Mouse (Mus musculus) limb, embryonic 10.5 days (tissue): Measurements from ENCODE around the gene Spata3. TPM values are rescaled to one million over a fixed set of nuclear protein-coding genes. Genes with fewer than 3 reads are reported as not detected.

Experiments
- DNase-seq: peaks from one replicate; pipeline ENCODE4 v3.0.0-alpha.2; 2017; ENCODE audit warnings: low spot score
- H3K27ac ChIP-seq: fragments of 300-500 bp; sonication (generic); 2 replicates; pipeline ENCODE4 v1.5.1; 2016; ENCODE audit warnings: mild to moderate bottlenecking
- H3K27me3 ChIP-seq: fragments of 300-500 bp; sonication (generic); 2 replicates; pipeline ENCODE4 v1.6.1; 2016; ENCODE audit warnings: low read depth, mild to moderate bottlenecking; ENCODE audit not compliant: poor library complexity, severe bottlenecking
- H3K36me3 ChIP-seq: fragments of 300-500 bp; sonication (generic); 2 replicates; pipeline ENCODE4 v1.6.1; 2016; ENCODE audit warnings: mild to moderate bottlenecking, moderate library complexity
- H3K4me1 ChIP-seq: fragments of 300-500 bp; sonication (generic); 2 replicates; pipeline ENCODE4 v1.6.1; 2016
- H3K4me3 ChIP-seq: fragments of 300-500 bp; sonication (generic); 2 replicates; pipeline ENCODE4 v1.5.1; 2016; ENCODE audit warnings: mild to moderate bottlenecking, moderate library complexity
- H3K9me3 ChIP-seq: fragments of 300-500 bp; sonication (generic); replicated peaks from 2 replicates; pipeline ENCODE4 v1.6.1; 2016; ENCODE audit warnings: mild to moderate bottlenecking
- WGBS: fragments of 180-500 bp; shearing (Covaris S2); methylation state at CpG from one replicate; pipeline ENCODE4 v1.1.7; 2016; 5-methylcytosine and 5-hydroxymethylcytosine counted together
- polyA plus RNA-seq: library from polyadenylated mRNA; unstranded; fragments of >200 nt; fragmentation: Nextera tagmentation; extraction: Ambion mirVana; gene quantifications from 2 replicates; pipeline ENCODE4 v1.2.1, GENCODE M21; 2016

Spata3 gene
- polyA plus RNA-seq, 1 experiment from 2014 or later = not detected

DNA sequence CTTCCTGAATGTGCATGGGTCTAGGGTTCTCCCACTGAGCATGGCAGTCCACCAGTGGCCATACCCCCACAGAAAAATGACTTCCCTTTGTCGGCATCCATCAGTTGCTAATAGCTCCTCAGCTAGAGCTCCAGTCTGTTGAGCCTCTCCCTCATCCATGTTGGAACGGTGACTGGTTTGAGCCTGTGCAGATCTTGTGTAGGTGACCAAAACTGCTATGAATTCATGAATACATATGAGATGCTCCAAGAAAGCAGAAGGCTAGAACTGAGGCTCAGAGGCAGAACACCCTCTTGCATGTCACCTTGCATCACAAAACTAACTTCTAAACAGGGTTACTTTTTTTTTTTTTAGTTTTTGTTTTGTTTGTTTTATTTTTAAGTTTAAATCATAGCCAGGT, 59.9 kb downstream of the Spata3 start:
- Histone ChIP-seq H3K27me3 (no peaks in the 10 kb centered on the region), H3K36me3 (peaks cover 93% of the 10 kb centered on the region), H3K27ac (no peak overlapping the region), H3K9me3 (no peaks in the 10 kb centered on the region; the same call in 1 of the 2 replicates), H3K4me1 (no peaks in the 10 kb centered on the region), H3K4me3 (no peak overlapping the region)
- DNase-seq = no peak
- WGBS = 97% methylated on average over 2 of the region's 2 CpGs

Other genes with a start within 250 kb of the Spata3 start
- gene A630001G21Rik, start 238.2 kb upstream of the Spata3 start, polyA plus RNA-seq = 0.48 and 0.74 TPM in 2 replicates
- 28.1 and 33.5 TPM in 2 replicates for gene Cab39, start 223.4 kb upstream of the Spata3 start, polyA plus RNA-seq
- gene Itm2c, start 122.5 kb upstream of the Spata3 start, polyA plus RNA-seq = 170 and 188 TPM in 2 replicates
- gene 4933407L21Rik, start 88.3 kb upstream of the Spata3 start, polyA plus RNA-seq = 0.13 TPM in 1 of 2 replicates, not detected in the other
- gene Gpr55, start 55.8 kb upstream of the Spata3 start, polyA plus RNA-seq = not detected in 2 replicates
- gene 2810459M11Rik, start 29.0 kb downstream of the Spata3 start, polyA plus RNA-seq = 0.19 and 0.28 TPM in 2 replicates
- 220 and 233 TPM in 2 replicates for gene Psmd1, start 47.6 kb downstream of the Spata3 start, polyA plus RNA-seq
- gene Htr2b, start 95.2 kb downstream of the Spata3 start, polyA plus RNA-seq = 0.28 and 0.50 TPM in 2 replicates
- gene Gm21972, start 116.8 kb downstream of the Spata3 start, polyA plus RNA-seq = not detected in 2 replicates
- gene Armc9, start 138.0 kb downstream of the Spata3 start, polyA plus RNA-seq = 34.6 and 37.3 TPM in 2 replicates